Mouse (Mus musculus): ENCODE results near the gene Hist1h4h. TPM values are rescaled to one million over a fixed set of nuclear protein-coding genes. Genes with fewer than 3 reads are reported as not detected.

The Hist1h4h gene
- total and polyA plus RNA-seq, 2 experiments from 2014 or later = 4.1 to 1,275 TPM

DNA sequence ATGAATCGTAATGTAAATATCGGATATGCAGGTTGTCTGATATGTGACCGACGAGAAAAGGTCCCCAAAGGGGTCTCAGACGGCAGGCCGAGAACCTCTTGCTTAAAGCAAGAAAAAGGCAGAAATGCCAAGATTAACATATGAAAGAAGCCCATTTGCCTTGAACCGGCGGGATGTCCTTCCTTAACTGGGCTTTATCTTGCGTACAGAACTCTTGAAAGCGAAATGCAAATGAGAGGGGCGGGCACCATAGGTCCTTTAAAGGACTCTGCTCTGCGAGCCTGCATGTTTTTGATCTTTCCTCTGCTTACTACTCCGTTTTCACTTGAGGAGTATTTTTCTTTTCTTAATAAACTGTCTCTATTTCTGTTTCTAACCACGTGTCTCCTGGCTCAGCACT, 38.9 kb upstream of the Hist1h4h start:
- Histone ChIP-seq H3K4me3 (ENCODE audit: low read depth, low read length) (no peak overlapping the region), H3K36me3 (ENCODE audit: insufficient read depth) (no peaks in the 10 kb centered on the region), H3K4me1 (ENCODE audit: insufficient read depth) (no peaks in the 10 kb centered on the region), H3K4me2 (ENCODE audit: low read depth) (peak overlapping the region; percentile 36), H3K27me3 (ENCODE audit: insufficient read depth, low read length) (no peaks in the 10 kb centered on the region; the same call in 1 of the 2 replicates), H3K27ac (ENCODE audit: low read depth, low read length) (no peak overlapping the region), H3K9ac (no peak overlapping the region), H3K9me3 (ENCODE audit: low read length) (no peaks in the 10 kb centered on the region)
- ATAC-seq = no peak
- no peak for TF ChIP-seq CTCF (IDR thresholded peaks at IDR 0.05; ENCODE audit: low read depth)
- 3% methylated on average over 14 of the region's 14 CpGs for WGBS
- DNase-seq = no peak

DNA sequence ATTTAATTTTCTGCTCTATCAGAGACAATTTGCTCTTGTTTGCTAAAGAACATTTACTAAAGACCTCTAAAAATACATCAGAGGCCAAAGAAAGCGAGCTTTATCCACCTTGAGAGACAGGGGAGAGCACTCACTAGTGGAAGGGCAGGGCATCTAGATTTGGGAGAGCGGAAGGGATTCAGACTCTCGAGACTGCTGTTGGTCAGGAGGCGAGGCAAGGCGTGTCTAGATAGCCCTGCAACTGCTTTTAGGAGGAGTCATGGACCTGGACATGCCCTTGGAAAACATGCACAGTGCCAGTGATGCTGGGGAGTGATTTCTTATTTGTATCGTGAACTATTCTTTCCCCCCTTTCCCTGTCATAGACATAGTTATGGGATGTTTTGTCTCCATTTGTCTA, 35.3 kb upstream of the Hist1h4h start:
- Histone ChIP-seq H3K4me3 (ENCODE audit: low read depth, low read length) (no peak overlapping the region), H3K27ac (ENCODE audit: low read depth, low read length) (no peak overlapping the region), H3K4me1 (ENCODE audit: insufficient read depth) (no peaks in the 10 kb centered on the region), H3K27me3 (ENCODE audit: insufficient read depth, low read length) (peaks cover 11% of the 10 kb centered on the region; the same call in 1 of the 2 replicates), H3K9ac (no peak overlapping the region), H3K36me3 (ENCODE audit: insufficient read depth) (no peaks in the 10 kb centered on the region), H3K4me2 (ENCODE audit: low read depth) (no peak overlapping the region), H3K9me3 (ENCODE audit: low read length) (no peaks in the 10 kb centered on the region)
- 79% methylated on average over 6 of the region's 6 CpGs for WGBS
- no peak for TF ChIP-seq CTCF (IDR thresholded peaks at IDR 0.05; ENCODE audit: low read depth)
- ATAC-seq (no peak), DNase-seq (no peak)

DNA sequence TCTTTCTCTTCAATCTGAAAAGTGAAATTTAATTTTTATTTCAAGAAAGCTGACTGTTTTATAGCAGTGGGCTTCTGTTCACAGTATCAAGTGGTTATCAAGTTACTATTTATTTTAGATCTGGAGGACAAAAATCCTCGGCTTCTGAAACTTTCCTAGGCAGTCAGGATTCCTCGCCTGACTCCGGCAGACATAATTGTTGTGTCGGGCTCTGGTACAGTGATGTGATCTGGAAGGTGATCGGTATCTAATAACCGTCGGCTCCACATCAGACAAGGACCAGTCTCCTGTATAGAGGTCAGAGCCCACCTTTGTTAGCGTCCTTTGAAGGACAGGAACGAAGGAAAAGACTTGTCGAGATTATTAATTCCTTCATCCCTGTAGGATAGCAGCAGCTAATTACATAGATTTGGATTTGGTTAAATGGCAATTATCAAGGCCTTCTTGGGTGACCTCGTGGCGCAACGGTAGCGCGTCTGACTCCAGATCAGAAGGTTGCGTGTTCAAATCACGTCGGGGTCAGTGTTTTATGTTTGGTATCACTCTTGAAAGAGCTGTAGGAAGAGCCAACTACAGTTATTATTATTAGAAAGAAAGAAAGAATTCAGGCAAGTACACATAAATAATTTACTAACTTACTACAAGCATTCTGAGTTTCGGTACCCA, 33.1 kb upstream of the Hist1h4h start:
- Histone ChIP-seq H3K4me1 (ENCODE audit: insufficient read depth) (no peaks in the 10 kb centered on the region), H3K4me3 (ENCODE audit: low read depth, low read length) (peak overlapping the region; percentile 18), H3K9ac (no peak overlapping the region), H3K27me3 (ENCODE audit: insufficient read depth, low read length) (peaks cover 11% of the 10 kb centered on the region; the same call in 1 of the 2 replicates), H3K27ac (ENCODE audit: low read depth, low read length) (no peak overlapping the region), H3K4me2 (ENCODE audit: low read depth) (peak overlapping the region; percentile 45), H3K9me3 (ENCODE audit: low read length) (no peaks in the 10 kb centered on the region), H3K36me3 (ENCODE audit: insufficient read depth) (no peaks in the 10 kb centered on the region)
- TF ChIP-seq CTCF (IDR thresholded peaks at IDR 0.05; ENCODE audit: low read depth) = no peak
- DNase-seq (peak; percentile 52), ATAC-seq (0 out of 2 replicates have a peak, but pooled peaks have one; percentile 12)
- 9% methylated on average over 19 of the region's 19 CpGs for WGBS

DNA sequence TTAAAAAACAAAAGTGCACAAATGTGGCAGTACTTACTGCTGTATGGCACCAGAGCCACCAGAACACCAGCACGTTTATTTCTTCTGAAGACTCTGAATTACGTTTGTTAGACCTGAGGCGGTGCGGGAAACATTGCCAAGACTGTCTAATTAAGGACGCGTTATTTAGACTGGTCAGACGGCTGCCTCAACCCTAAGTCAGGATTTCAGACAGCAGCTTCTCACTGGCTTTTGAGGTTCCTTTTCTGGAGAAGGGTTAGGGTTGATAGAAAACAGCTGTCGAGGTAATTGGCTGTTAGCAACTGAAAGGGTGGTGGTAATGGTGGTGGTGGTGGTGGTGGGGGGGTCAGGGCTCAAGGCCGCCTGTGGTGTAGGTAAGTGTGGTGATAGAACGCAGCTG, 32.2 kb upstream of the Hist1h4h start:
- WGBS = 6% methylated on average over 10 of the region's 10 CpGs
- H3K27me3 ChIP-seq (ENCODE audit: insufficient read depth, low read length) = peaks cover 11% of the 10 kb centered on the region; the same call in 1 of the 2 replicates
- ATAC-seq = no peak
- no peak overlapping the region for H3K9ac ChIP-seq
- peak overlapping the region; percentile 18 for H3K4me3 ChIP-seq (ENCODE audit: low read depth, low read length)
- H3K4me2 ChIP-seq (ENCODE audit: low read depth) = peak overlapping the region; percentile 45
- H3K27ac ChIP-seq (ENCODE audit: low read depth, low read length) = no peak overlapping the region
- no peak for DNase-seq
- H3K4me1 ChIP-seq (ENCODE audit: insufficient read depth) = no peaks in the 10 kb centered on the region
- H3K36me3 ChIP-seq (ENCODE audit: insufficient read depth) = no peaks in the 10 kb centered on the region
- no peak for TF ChIP-seq CTCF (IDR thresholded peaks at IDR 0.05; ENCODE audit: low read depth)
- no peaks in the 10 kb centered on the region for H3K9me3 ChIP-seq (ENCODE audit: low read length)

DNA sequence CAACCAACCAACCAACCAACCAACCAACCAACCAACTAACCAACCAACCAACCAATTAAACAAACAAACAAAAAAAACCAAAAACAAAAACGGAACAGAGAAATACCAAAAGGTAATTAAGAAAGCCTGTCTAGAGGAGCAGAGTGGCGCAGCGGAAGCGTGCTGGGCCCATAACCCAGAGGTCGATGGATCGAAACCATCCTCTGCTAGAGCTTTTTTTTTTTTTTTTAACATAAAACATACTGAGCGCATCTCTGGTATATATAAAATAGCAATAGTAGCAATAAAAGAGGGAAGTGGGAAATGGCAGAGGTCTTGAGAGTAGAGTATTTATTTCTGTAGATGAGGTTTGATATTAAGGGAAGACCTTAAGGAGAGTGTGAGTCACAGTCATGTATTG, 30.9 kb upstream of the Hist1h4h start:
- Histone ChIP-seq H3K36me3 (ENCODE audit: insufficient read depth) (no peaks in the 10 kb centered on the region), H3K4me1 (ENCODE audit: insufficient read depth) (no peaks in the 10 kb centered on the region), H3K27me3 (ENCODE audit: insufficient read depth, low read length) (peaks cover 11% of the 10 kb centered on the region; the same call in 1 of the 2 replicates), H3K9me3 (ENCODE audit: low read length) (no peaks in the 10 kb centered on the region), H3K4me2 (ENCODE audit: low read depth) (no peak overlapping the region), H3K27ac (ENCODE audit: low read depth, low read length) (no peak overlapping the region), H3K9ac (no peak overlapping the region), H3K4me3 (ENCODE audit: low read depth, low read length) (no peak overlapping the region)
- no peak for DNase-seq
- 22% methylated on average over 7 of the region's 7 CpGs for WGBS
- no peak for TF ChIP-seq CTCF (IDR thresholded peaks at IDR 0.05; ENCODE audit: low read depth)
- no peak for ATAC-seq

DNA sequence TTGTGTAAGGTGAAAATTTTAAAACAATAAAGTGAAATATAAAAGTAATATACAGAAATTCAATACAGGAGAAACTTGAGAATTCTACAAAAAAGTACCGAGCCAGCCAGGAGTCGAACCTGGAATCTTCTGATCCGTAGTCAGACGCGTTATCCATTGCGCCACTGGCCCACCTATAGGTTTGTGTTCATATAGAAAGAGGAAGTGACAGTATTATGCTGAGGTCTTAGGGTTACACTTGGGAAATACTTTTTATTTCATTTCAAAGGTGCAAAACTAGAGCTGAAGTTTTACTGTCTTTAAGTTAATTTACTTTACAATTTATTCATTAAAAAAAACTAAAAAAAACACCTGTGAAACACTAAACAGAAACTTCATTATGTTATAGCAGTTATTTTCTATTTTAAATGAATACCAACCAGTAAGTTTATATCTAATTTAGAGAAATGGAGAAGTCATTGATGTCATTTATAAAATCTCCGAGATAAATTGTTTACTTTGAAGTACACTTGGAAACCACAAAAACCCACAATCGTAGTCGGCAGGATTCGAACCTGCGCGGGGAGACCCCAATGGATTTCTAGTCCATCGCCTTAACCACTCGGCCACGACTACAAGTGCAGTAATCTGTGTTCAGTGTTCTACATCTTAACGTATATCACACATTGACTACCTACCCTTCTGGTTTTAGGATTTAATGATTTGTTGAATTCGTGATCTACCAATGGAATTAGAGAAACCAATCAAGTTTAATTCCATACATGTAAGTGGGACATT, 30.2 kb upstream of the Hist1h4h start:
- H3K27me3 ChIP-seq (ENCODE audit: insufficient read depth, low read length) = peaks cover 11% of the 10 kb centered on the region; the same call in 1 of the 2 replicates
- WGBS = 3% methylated on average over 17 of the region's 17 CpGs

DNA sequence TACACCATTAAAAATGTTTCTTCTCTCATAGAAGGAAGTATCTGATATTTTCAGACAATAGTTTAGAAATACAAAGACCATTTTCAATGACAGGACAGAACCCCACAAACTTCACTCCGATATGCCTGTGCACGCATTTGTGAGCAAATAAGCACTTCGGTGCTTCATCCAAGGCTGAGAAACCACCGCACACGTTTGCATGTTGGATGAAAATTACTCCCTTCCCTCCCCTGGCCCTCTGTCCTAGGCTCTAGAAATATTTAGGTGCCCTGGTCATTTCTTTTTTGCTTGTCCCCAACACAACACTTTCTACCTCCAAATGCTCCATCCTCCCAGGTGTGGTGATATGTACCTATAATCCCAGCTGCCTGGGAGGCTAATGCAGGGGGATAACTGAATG, 29.3 kb upstream of the Hist1h4h start:
- 0 out of 2 replicates have a peak overlapping the region, but pooled peaks have one; percentile 4 for H3K4me2 ChIP-seq (ENCODE audit: low read depth)
- H3K4me1 ChIP-seq (ENCODE audit: insufficient read depth) = no peaks in the 10 kb centered on the region; the same call in 1 of the 2 replicates
- H3K9me3 ChIP-seq (ENCODE audit: low read length) = no peaks in the 10 kb centered on the region
- DNase-seq (no peak), ATAC-seq (no peak)
- H3K36me3 ChIP-seq (ENCODE audit: insufficient read depth) = no peaks in the 10 kb centered on the region
- 22% methylated on average over 5 of the region's 5 CpGs for WGBS
- peaks cover 11% of the 10 kb centered on the region; the same call in 1 of the 2 replicates for H3K27me3 ChIP-seq (ENCODE audit: insufficient read depth, low read length)
- no peak overlapping the region for H3K9ac ChIP-seq
- H3K4me3 ChIP-seq (ENCODE audit: low read depth, low read length) = no peak overlapping the region
- no peak for TF ChIP-seq CTCF (IDR thresholded peaks at IDR 0.05; ENCODE audit: low read depth)
- no peak overlapping the region for H3K27ac ChIP-seq (ENCODE audit: low read depth, low read length)

More for the DNA sequence above, 30.2 kb upstream of the Hist1h4h start:
- Histone ChIP-seq H3K9ac (no peak overlapping the region), H3K4me2 (ENCODE audit: low read depth) (no peak overlapping the region), H3K27ac (ENCODE audit: low read depth, low read length) (no peak overlapping the region), H3K4me1 (ENCODE audit: insufficient read depth) (no peaks in the 10 kb centered on the region; the same call in 1 of the 2 replicates), H3K4me3 (ENCODE audit: low read depth, low read length) (no peak overlapping the region), H3K36me3 (ENCODE audit: insufficient read depth) (no peaks in the 10 kb centered on the region), H3K9me3 (ENCODE audit: low read length) (no peaks in the 10 kb centered on the region)
- DNase-seq (peak; percentile 72), ATAC-seq (peak; percentile 51; the same call in 1 of the 2 replicates)
- TF ChIP-seq CTCF (IDR thresholded peaks at IDR 0.05; ENCODE audit: low read depth) = no peak

Data from forebrain, postnatal 0 days (tissue).